Mouse (Mus musculus): ENCODE measurements around the gene Adipoq. TPM values are rescaled to one million over a fixed set of nuclear protein-coding genes. Genes with fewer than 3 reads are reported as not detected.
A peak's percentile ranks its signal among the peaks of the same experiment; 100 is the strongest.
"Not testable (repeated sequence)": the region's sequence is repeated elsewhere in the genome, so short reads cannot be mapped to it uniquely, and the experiment has no call there.

Adipoq gene
- not detected in 2 replicates for polyA plus RNA-seq (2014; fragmentation: Nextera tagmentation; extraction: Ambion mirVana)

DNA sequence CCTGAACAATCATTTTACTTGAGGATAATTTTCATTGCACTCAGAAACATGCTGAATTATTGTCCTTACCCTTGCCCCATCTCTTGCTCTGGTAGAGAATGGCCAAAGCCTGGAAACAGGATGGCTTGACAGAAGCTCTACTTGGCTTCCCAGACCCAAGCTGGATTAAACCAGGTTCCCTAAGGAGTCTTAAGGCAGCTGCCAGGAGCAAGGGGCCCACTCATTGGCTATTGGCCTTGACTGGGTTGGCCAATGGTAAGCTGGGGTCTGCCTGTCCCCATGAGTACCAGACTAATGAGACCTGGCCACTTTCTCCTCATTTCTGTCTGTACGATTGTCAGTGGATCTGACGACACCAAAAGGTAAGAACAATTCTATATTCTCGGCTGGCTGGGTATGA, at the start of gene Adipoq:
Gene Adipoq (plus strand): TSS at position 257 of the 400 bp plus-strand sequence.
- H3K4me1 ChIP-seq (replicated peaks; ENCODE audit: control insufficient read depth, insufficient read depth, low read length) = no peaks in the 10 kb centered on the region
- H3K27ac ChIP-seq (ENCODE audit: low read depth, low read length) = no peak within 1 kb of the TSS
- ATAC-seq (replicated peaks; ENCODE audit: low FRiP score) = no peak
- no peaks in the 10 kb centered on the region for H3K27me3 ChIP-seq (ENCODE audit: control insufficient read depth, insufficient read depth, low read length)
- WGBS = 85% methylated on average over 3 of the region's 3 CpGs
- H3K36me3 ChIP-seq (ENCODE audit: control insufficient read depth, insufficient read depth, low read length) = no peaks in the 10 kb centered on the region
- no peak within 1 kb of the TSS for H3K4me3 ChIP-seq (ENCODE audit: low read depth, low read length)
- H3K9ac ChIP-seq (ENCODE audit: low read length) = no peak within 1 kb of the TSS
- H3K4me2 ChIP-seq (ENCODE audit: low read depth, low read length, severe bottlenecking) = no peak within 1 kb of the TSS
- DNase-seq (ENCODE audit: low spot score) = no peak
- no peaks in the 10 kb centered on the region for H3K9me3 ChIP-seq (ENCODE audit: control insufficient read depth, low read length)

DNA sequence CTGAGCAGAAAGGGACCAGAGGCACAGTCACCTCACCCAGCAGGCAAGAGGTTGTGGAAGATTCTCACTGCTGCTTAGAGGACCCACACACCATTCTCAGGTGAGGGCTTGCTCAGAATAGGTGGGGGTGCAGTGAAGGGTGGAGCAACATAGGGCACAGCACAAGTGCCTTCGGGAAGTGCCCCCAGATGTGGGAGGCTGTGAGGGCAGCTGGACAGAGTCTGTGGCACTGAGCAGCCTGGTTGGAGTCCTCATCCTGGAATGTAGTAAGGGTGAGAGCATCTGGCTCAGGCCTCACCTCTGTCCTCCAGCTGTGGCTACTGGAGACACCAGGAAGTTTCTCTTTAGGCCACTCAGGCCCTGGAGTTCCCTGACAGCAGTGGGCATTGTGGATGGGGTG, 49.5 kb upstream of the Adipoq start:
- not testable (repeated sequence) for H3K9ac ChIP-seq (ENCODE audit: low read length); H3K27ac ChIP-seq (ENCODE audit: low read depth, low read length); H3K4me3 ChIP-seq (ENCODE audit: low read depth, low read length); ATAC-seq (replicated peaks; ENCODE audit: low FRiP score); H3K36me3 ChIP-seq (ENCODE audit: control insufficient read depth, insufficient read depth, low read length); H3K9me3 ChIP-seq (ENCODE audit: control insufficient read depth, low read length); H3K27me3 ChIP-seq (ENCODE audit: control insufficient read depth, insufficient read depth, low read length); H3K4me1 ChIP-seq (replicated peaks; ENCODE audit: control insufficient read depth, insufficient read depth, low read length); DNase-seq (ENCODE audit: low spot score); H3K4me2 ChIP-seq (ENCODE audit: low read depth, low read length, severe bottlenecking)
- 77% methylated on average over 1 of the region's 1 CpGs for WGBS

DNA sequence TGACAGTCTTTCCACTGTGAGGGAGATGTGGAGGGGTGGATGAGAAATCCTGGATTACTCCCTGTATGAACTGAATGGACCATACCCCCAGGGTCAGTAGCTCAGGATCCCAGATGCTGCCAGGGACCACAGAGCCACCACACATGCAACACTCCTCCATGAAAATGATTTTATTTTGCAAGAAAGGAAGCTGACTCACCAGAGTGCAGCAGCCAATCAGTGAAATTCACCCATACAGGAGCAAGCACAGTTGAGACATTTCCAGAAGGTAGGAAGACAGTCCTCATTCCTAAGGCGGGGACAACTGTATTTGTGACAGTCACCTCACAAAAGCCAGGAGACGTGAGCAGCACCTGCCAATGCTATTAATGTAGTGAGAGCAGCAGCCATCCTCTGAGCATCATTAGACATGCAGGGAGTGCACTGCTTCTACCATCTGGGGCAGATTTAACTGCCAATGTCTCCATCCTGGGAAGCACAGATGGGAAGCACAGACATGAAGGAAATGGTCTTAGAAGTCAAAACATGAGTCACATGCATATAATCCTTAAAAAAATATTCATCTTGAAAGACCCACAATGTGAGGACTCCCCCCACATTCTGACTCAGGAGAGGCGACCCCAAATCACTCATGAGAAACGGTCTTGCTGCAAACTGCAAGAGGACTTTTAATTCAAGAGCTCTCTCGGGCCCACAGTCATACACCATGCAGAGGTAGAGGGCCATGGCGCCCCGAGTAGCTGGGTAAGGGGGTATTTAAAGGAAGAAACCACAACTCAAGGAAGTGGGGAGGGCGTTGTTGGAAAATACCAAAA, 48.8 kb upstream of the Adipoq start:
- not testable (repeated sequence) for H3K27me3 ChIP-seq (ENCODE audit: control insufficient read depth, insufficient read depth, low read length); H3K36me3 ChIP-seq (ENCODE audit: control insufficient read depth, insufficient read depth, low read length); H3K27ac ChIP-seq (ENCODE audit: low read depth, low read length); ATAC-seq (replicated peaks; ENCODE audit: low FRiP score); H3K9me3 ChIP-seq (ENCODE audit: control insufficient read depth, low read length); H3K4me1 ChIP-seq (replicated peaks; ENCODE audit: control insufficient read depth, insufficient read depth, low read length); H3K9ac ChIP-seq (ENCODE audit: low read length); H3K4me2 ChIP-seq (ENCODE audit: low read depth, low read length, severe bottlenecking); H3K4me3 ChIP-seq (ENCODE audit: low read depth, low read length); DNase-seq (ENCODE audit: low spot score)
- WGBS = 89% methylated on average over 8 of the region's 8 CpGs

DNA sequence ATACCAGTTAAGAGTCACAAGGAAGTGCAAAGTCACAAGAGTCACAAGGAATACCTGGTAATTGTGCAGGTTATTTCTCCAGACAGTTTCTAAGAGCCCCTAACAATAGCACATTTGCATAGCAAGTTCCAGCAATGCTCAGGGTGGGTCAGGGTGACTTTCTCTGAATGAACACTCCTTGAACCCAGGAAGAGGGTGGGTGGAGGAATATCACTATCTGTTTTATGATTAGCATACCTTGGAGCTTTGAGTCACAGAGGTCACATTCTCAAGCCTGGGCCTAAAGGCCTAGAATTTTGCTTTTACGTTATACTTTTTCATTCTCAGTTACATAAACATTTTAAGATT, 48.3 kb upstream of the Adipoq start:
- H3K4me2 ChIP-seq (ENCODE audit: low read depth, low read length, severe bottlenecking); H3K4me3 ChIP-seq (ENCODE audit: low read depth, low read length); H3K27ac ChIP-seq (ENCODE audit: low read depth, low read length); H3K9me3 ChIP-seq (ENCODE audit: control insufficient read depth, low read length); H3K27me3 ChIP-seq (ENCODE audit: control insufficient read depth, insufficient read depth, low read length); H3K36me3 ChIP-seq (ENCODE audit: control insufficient read depth, insufficient read depth, low read length); ATAC-seq (replicated peaks; ENCODE audit: low FRiP score); H3K4me1 ChIP-seq (replicated peaks; ENCODE audit: control insufficient read depth, insufficient read depth, low read length); DNase-seq (ENCODE audit: low spot score); H3K9ac ChIP-seq (ENCODE audit: low read length): not testable (repeated sequence)
- 94% methylated on average over 1 of the region's 1 CpGs for WGBS

DNA sequence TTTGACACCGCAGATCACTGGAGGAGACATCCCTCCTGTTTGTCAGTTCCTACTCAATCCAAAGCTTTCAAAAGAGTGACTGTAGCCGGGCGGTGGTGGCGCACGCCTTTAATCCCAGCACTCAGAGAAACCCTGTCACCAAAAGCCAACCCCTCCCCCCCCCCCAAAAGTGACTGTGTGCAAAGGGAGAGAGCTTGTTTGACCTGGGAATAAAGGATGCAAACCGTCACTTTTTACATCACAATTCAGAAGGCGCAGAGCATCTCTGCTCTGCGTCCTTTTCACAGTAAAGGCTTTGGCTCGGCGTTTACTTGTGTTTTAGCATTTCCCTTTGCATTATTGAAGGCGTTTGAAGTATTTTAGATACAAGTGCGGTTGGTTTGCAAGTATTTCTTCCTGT, 46.7 kb upstream of the Adipoq start:
- no peak for ATAC-seq (replicated peaks; ENCODE audit: low FRiP score)
- Histone ChIP-seq H3K4me1 (replicated peaks; ENCODE audit: control insufficient read depth, insufficient read depth, low read length) (no peaks in the 10 kb centered on the region; the same call in 1 of the 2 replicates), H3K4me2 (ENCODE audit: low read depth, low read length, severe bottlenecking) (peak overlapping the region; percentile 56), H3K27me3 (ENCODE audit: control insufficient read depth, insufficient read depth, low read length) (no peaks in the 10 kb centered on the region), H3K9ac (ENCODE audit: low read length) (peak overlapping the region; percentile 51), H3K4me3 (ENCODE audit: low read depth, low read length) (peak overlapping the region; percentile 26), H3K9me3 (ENCODE audit: control insufficient read depth, low read length) (no peaks in the 10 kb centered on the region), H3K36me3 (ENCODE audit: control insufficient read depth, insufficient read depth, low read length) (no peaks in the 10 kb centered on the region), H3K27ac (ENCODE audit: low read depth, low read length) (no peak overlapping the region)
- WGBS = 4% methylated on average over 12 of the region's 12 CpGs
- DNase-seq (ENCODE audit: low spot score) = no peak

DNA sequence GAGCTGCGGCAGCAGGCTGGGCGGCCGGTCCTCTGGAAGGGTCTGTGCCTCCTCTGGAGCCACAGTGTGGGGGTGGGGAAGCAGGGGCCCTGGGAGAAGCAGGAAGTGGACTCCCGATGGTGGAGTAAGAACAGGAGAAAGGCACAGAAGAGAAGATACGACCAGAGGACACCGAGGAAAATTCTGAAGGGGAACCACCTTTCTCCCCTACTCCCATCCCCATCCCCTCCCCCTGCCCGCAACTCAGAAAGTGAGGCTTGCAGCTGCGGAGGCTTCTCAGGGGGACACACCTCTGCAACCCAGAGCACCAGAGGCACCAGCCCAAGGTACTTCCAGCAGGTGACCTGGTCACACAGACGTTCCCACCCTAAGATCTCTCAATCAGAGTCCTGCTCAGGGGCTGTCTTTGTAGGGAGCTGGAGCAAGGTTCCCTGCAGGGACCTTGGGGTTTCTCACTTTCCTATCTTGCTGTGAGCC, 46.2 kb upstream of the Adipoq start:
- peak overlapping the region; percentile 51 for H3K9ac ChIP-seq (ENCODE audit: low read length)
- peak overlapping the region; percentile 26 for H3K4me3 ChIP-seq (ENCODE audit: low read depth, low read length)
- WGBS = 1% methylated on average over 9 of the region's 9 CpGs
- ATAC-seq (replicated peaks; ENCODE audit: low FRiP score) (peak; percentile 78), DNase-seq (ENCODE audit: low spot score) (peak; percentile 77)
- peak overlapping the region; percentile 56 for H3K4me2 ChIP-seq (ENCODE audit: low read depth, low read length, severe bottlenecking)
- H3K9me3 ChIP-seq (ENCODE audit: control insufficient read depth, low read length) = no peaks in the 10 kb centered on the region
- H3K36me3 ChIP-seq (ENCODE audit: control insufficient read depth, insufficient read depth, low read length) = no peaks in the 10 kb centered on the region
- no peaks in the 10 kb centered on the region for H3K27me3 ChIP-seq (ENCODE audit: control insufficient read depth, insufficient read depth, low read length)
- H3K27ac ChIP-seq (ENCODE audit: low read depth, low read length) = no peak overlapping the region
- H3K4me1 ChIP-seq (replicated peaks; ENCODE audit: control insufficient read depth, insufficient read depth, low read length) = no peaks in the 10 kb centered on the region; the same call in 1 of the 2 replicates

DNA sequence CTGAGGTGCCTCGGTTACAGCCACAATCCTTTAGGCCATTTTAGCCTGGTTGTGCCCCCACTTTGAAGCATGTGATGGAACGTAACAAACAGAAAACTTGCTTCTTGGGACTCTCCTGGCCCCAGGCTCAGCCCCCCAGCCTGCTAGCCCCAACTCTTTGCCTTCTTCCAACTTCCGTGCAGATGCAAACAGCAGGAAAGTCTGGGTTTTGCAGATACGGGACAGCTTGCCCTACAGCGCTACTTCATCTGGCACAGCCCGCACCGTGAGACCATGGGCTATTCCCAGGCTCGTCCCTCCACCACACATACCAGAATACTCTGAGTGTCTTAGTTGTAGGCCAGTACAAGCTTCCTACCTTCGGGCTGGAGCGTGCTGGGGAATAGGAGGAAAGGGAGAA, 45.7 kb upstream of the Adipoq start:
- WGBS = 8% methylated on average over 10 of the region's 10 CpGs
- DNase-seq (ENCODE audit: low spot score) (peak; percentile 57), ATAC-seq (replicated peaks; ENCODE audit: low FRiP score) (no peak)
- Histone ChIP-seq H3K4me1 (replicated peaks; ENCODE audit: control insufficient read depth, insufficient read depth, low read length) (no peaks in the 10 kb centered on the region; the same call in 1 of the 2 replicates), H3K9me3 (ENCODE audit: control insufficient read depth, low read length) (no peaks in the 10 kb centered on the region), H3K27ac (ENCODE audit: low read depth, low read length) (no peak overlapping the region), H3K36me3 (ENCODE audit: control insufficient read depth, insufficient read depth, low read length) (no peaks in the 10 kb centered on the region), H3K27me3 (ENCODE audit: control insufficient read depth, insufficient read depth, low read length) (no peaks in the 10 kb centered on the region), H3K9ac (ENCODE audit: low read length) (peak overlapping the region; percentile 51; the same call in 1 of the 2 replicates), H3K4me3 (ENCODE audit: low read depth, low read length) (peak overlapping the region; percentile 26; the same call in 1 of the 2 replicates), H3K4me2 (ENCODE audit: low read depth, low read length, severe bottlenecking) (peak overlapping the region; percentile 56)

DNA sequence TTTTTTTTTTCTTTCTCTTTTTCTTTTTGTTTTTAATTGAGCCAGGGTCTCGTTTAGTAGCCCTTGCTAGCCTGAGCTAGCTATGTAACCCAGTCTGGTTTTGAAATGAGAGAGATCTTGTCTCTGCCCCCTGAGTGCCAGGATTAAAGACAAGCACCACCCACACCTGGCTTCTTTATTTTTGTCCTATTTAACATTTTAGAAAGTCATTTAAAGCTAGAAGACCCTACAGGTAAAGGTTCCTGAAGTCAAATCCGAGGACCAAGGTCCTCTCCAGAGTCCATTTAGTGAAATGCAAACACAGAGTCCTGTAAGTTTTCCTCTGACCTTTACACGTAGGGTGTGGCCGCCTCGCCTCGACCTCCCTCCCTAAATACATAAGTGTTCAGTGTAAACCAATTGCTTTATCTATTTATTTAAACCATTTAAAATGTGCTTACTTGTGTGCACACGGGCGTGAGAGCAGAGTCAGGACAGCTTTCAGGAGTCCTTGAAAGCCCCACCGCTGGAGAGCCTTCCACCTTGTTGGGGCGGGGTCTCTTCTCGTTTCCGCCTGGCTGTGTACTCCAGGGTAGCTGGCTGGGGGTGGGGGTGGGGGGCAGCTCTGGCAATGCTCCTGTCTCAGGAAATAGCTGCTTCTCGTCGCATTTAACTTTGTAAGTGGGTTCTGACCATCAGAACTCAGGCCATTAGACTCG, 43.8 kb upstream of the Adipoq start:
- WGBS = 10% methylated on average over 15 of the region's 15 CpGs
- peak overlapping the region; percentile 45; the same call in 1 of the 2 replicates for H3K9ac ChIP-seq (ENCODE audit: low read length)
- H3K27ac ChIP-seq (ENCODE audit: low read depth, low read length) = no peak overlapping the region

More for the DNA sequence above, 43.8 kb upstream of the Adipoq start:
- Histone ChIP-seq H3K4me3 (ENCODE audit: low read depth, low read length) (peak overlapping the region; percentile 27), H3K4me2 (ENCODE audit: low read depth, low read length, severe bottlenecking) (peak overlapping the region; percentile 42; the same call in 1 of the 2 replicates), H3K27me3 (ENCODE audit: control insufficient read depth, insufficient read depth, low read length) (no peaks in the 10 kb centered on the region), H3K9me3 (ENCODE audit: control insufficient read depth, low read length) (no peaks in the 10 kb centered on the region), H3K36me3 (ENCODE audit: control insufficient read depth, insufficient read depth, low read length) (no peaks in the 10 kb centered on the region), H3K4me1 (replicated peaks; ENCODE audit: control insufficient read depth, insufficient read depth, low read length) (no peaks in the 10 kb centered on the region; the same call in 1 of the 2 replicates)
- peak; percentile 52 for DNase-seq (ENCODE audit: low spot score)
- no peak for ATAC-seq (replicated peaks; ENCODE audit: low FRiP score)

All from forebrain, embryonic 11.5 days (tissue).